Mouse (Mus musculus): ENCODE measurements around the gene Cntfr. TPM values are rescaled to one million over a fixed set of nuclear protein-coding genes. Genes with fewer than 3 reads are reported as not detected.

Gene Cntfr
- polyA plus RNA-seq (2014; fragmentation: Illumina TruSeq; extraction: RNeasy Lipid Tissue Mini Kit (QIAGEN cat#74804); ENCODE audit: low read depth, low replicate concordance) = 5.9 TPM

GRCm38 (mm10) chr4:41696930-41697841, at the start of gene Cntfr:
Cntfr (minus strand) TSS chr4:41697089.

GRCm38 (mm10) chr4:41731052-41731765, 34.3 kb upstream of the Cntfr start, which contains the start of gene Arid3c:
Arid3c (minus strand) TSS chr4:41731142.

GRCm38 (mm10) chr4:41722918-41723351, 26.0 kb upstream of the Cntfr start, which contains the start of gene Dctn3:
Dctn3 (minus strand) TSS chr4:41723170.

GRCm38 (mm10) chr4:41713197-41714067, 16.5 kb upstream of the Cntfr start, which contains the start of gene Rpp25l:
Rpp25l (minus strand) TSS chr4:41713534.

GRCm38 (mm10) chr4:41699783-41700182, 2.9 kb upstream of the Cntfr start, which contains the start of gene Il11ra1:
Il11ra1 (plus strand) TSS chr4:41699989.

GRCm38 (mm10) chr4:41639913-41640507, 56.9 kb downstream of the Cntfr start, which contains the start of gene Enho:
Enho (minus strand) TSS chr4:41640324.

Other genes with a start within 250 kb of the Cntfr start
- 1.4 TPM for gene Kif24, start 232.2 kb downstream of the Cntfr start, polyA plus RNA-seq (2014; fragmentation: Illumina TruSeq; extraction: RNeasy Lipid Tissue Mini Kit (QIAGEN cat#74804); ENCODE audit: low read depth, low replicate concordance)
- gene Nudt2, start 231.9 kb downstream of the Cntfr start, polyA plus RNA-seq (2014; fragmentation: Illumina TruSeq; extraction: RNeasy Lipid Tissue Mini Kit (QIAGEN cat#74804); ENCODE audit: low read depth, low replicate concordance) = 29.5 TPM
- 11.5 TPM for gene AI464131, start 194.0 kb downstream of the Cntfr start, polyA plus RNA-seq (2014; fragmentation: Illumina TruSeq; extraction: RNeasy Lipid Tissue Mini Kit (QIAGEN cat#74804); ENCODE audit: low read depth, low replicate concordance)
- 17.3 TPM for gene 1110017D15Rik, start 179.8 kb downstream of the Cntfr start, polyA plus RNA-seq (2014; fragmentation: Illumina TruSeq; extraction: RNeasy Lipid Tissue Mini Kit (QIAGEN cat#74804); ENCODE audit: low read depth, low replicate concordance)
- 15.3 TPM for gene Fam219a, start 127.6 kb downstream of the Cntfr start, polyA plus RNA-seq (2014; fragmentation: Illumina TruSeq; extraction: RNeasy Lipid Tissue Mini Kit (QIAGEN cat#74804); ENCODE audit: low read depth, low replicate concordance)
- 3.5 TPM for gene Dnaic1, start 127.3 kb downstream of the Cntfr start, polyA plus RNA-seq (2014; fragmentation: Illumina TruSeq; extraction: RNeasy Lipid Tissue Mini Kit (QIAGEN cat#74804); ENCODE audit: low read depth, low replicate concordance)
- gene Enho, start 56.8 kb downstream of the Cntfr start, polyA plus RNA-seq (2014; fragmentation: Illumina TruSeq; extraction: RNeasy Lipid Tissue Mini Kit (QIAGEN cat#74804); ENCODE audit: low read depth, low replicate concordance) = 6.7 TPM
- 70.6 TPM for gene Il11ra1, start 2.9 kb upstream of the Cntfr start, polyA plus RNA-seq (2014; fragmentation: Illumina TruSeq; extraction: RNeasy Lipid Tissue Mini Kit (QIAGEN cat#74804); ENCODE audit: low read depth, low replicate concordance)
- gene Rpp25l, start 16.4 kb upstream of the Cntfr start, polyA plus RNA-seq (2014; fragmentation: Illumina TruSeq; extraction: RNeasy Lipid Tissue Mini Kit (QIAGEN cat#74804); ENCODE audit: low read depth, low replicate concordance) = 28.9 TPM
- gene Dctn3, start 26.1 kb upstream of the Cntfr start, polyA plus RNA-seq (2014; fragmentation: Illumina TruSeq; extraction: RNeasy Lipid Tissue Mini Kit (QIAGEN cat#74804); ENCODE audit: low read depth, low replicate concordance) = 116 TPM
- gene Arid3c, start 34.1 kb upstream of the Cntfr start, polyA plus RNA-seq (2014; fragmentation: Illumina TruSeq; extraction: RNeasy Lipid Tissue Mini Kit (QIAGEN cat#74804); ENCODE audit: low read depth, low replicate concordance) = not detected
- gene Galt, start 58.1 kb upstream of the Cntfr start, polyA plus RNA-seq (2014; fragmentation: Illumina TruSeq; extraction: RNeasy Lipid Tissue Mini Kit (QIAGEN cat#74804); ENCODE audit: low read depth, low replicate concordance) = 26.4 TPM
- gene Sigmar1, start 59.1 kb upstream of the Cntfr start, polyA plus RNA-seq (2014; fragmentation: Illumina TruSeq; extraction: RNeasy Lipid Tissue Mini Kit (QIAGEN cat#74804); ENCODE audit: low read depth, low replicate concordance) = 73.4 TPM
- 49.4 TPM for gene Ccl27a, start 77.2 kb upstream of the Cntfr start, polyA plus RNA-seq (2014; fragmentation: Illumina TruSeq; extraction: RNeasy Lipid Tissue Mini Kit (QIAGEN cat#74804); ENCODE audit: low read depth, low replicate concordance)
- 34.3 TPM for gene Gm21541, start 206.5 kb upstream of the Cntfr start, polyA plus RNA-seq (2014; fragmentation: Illumina TruSeq; extraction: RNeasy Lipid Tissue Mini Kit (QIAGEN cat#74804); ENCODE audit: low read depth, low replicate concordance)
- gene Gm20878, start 244.5 kb upstream of the Cntfr start, polyA plus RNA-seq (2014; fragmentation: Illumina TruSeq; extraction: RNeasy Lipid Tissue Mini Kit (QIAGEN cat#74804); ENCODE audit: low read depth, low replicate concordance) = 6.0 TPM

All from adipose tissue, adult 10 weeks (tissue).